Mouse (Mus musculus): ENCODE data around the gene Abat. TPM values are rescaled to one million over a fixed set of nuclear protein-coding genes. Genes with fewer than 3 reads are reported as not detected.

Abat gene
- polyA plus RNA-seq, 1 experiment, result 9.5 TPM

GRCm38 (mm10) chr16:8565539-8565938 is 52.3 kb downstream of the Abat start:
- H3K27ac ChIP-seq (ENCODE audit: control insufficient read depth, insufficient read depth, low read length), result no peak overlapping the region
- H3K4me1 ChIP-seq (replicated peaks; ENCODE audit: control insufficient read depth, insufficient read depth, low read length), result no peaks in the 10 kb centered on the region
- H3K36me3 ChIP-seq (ENCODE audit: control insufficient read depth, insufficient read depth, low read length), result no peaks in the 10 kb centered on the region
- 89% methylated on average over 2 of the region's 2 CpGs for WGBS
- no peaks in the 10 kb centered on the region for H3K27me3 ChIP-seq (ENCODE audit: control insufficient read depth, insufficient read depth, low read length)
- DNase-seq, result no peak
- TF ChIP-seq POLR2A (IDR thresholded peaks at IDR 0.05; ENCODE audit: control insufficient read depth, extremely low read depth, insufficient read depth, low read length, poor library complexity) (no peak), CTCF (IDR thresholded peaks at IDR 0.05; ENCODE audit: borderline replicate concordance, control insufficient read depth, extremely low read depth, insufficient read depth, low read length, poor library complexity) (no peak)
- H3K4me3 ChIP-seq (ENCODE audit: control insufficient read depth, insufficient read depth, low read length), result no peak overlapping the region

GRCm38 (mm10) chr16:8566115-8566711 is 53.0 kb downstream of the Abat start:
- H3K27me3 ChIP-seq (ENCODE audit: control insufficient read depth, insufficient read depth, low read length), result no peaks in the 10 kb centered on the region
- no peaks in the 10 kb centered on the region for H3K36me3 ChIP-seq (ENCODE audit: control insufficient read depth, insufficient read depth, low read length)
- no peak for DNase-seq
- WGBS, result 63% methylated on average over 3 of the region's 3 CpGs
- H3K4me3 ChIP-seq (ENCODE audit: control insufficient read depth, insufficient read depth, low read length), result no peak overlapping the region
- H3K27ac ChIP-seq (ENCODE audit: control insufficient read depth, insufficient read depth, low read length), result no peak overlapping the region
- TF ChIP-seq CTCF (IDR thresholded peaks at IDR 0.05; ENCODE audit: borderline replicate concordance, control insufficient read depth, extremely low read depth, insufficient read depth, low read length, poor library complexity), result no peak
- TF ChIP-seq POLR2A (IDR thresholded peaks at IDR 0.05; ENCODE audit: control insufficient read depth, extremely low read depth, insufficient read depth, low read length, poor library complexity), result no peak
- H3K4me1 ChIP-seq (replicated peaks; ENCODE audit: control insufficient read depth, insufficient read depth, low read length), result no peaks in the 10 kb centered on the region

GRCm38 (mm10) chr16:8568881-8569280 is 55.7 kb downstream of the Abat start:
- Histone ChIP-seq H3K27ac (ENCODE audit: control insufficient read depth, insufficient read depth, low read length) (no peak overlapping the region), H3K27me3 (ENCODE audit: control insufficient read depth, insufficient read depth, low read length) (no peaks in the 10 kb centered on the region), H3K4me1 (replicated peaks; ENCODE audit: control insufficient read depth, insufficient read depth, low read length) (no peaks in the 10 kb centered on the region), H3K4me3 (ENCODE audit: control insufficient read depth, insufficient read depth, low read length) (no peak overlapping the region), H3K36me3 (ENCODE audit: control insufficient read depth, insufficient read depth, low read length) (no peaks in the 10 kb centered on the region)
- 89% methylated on average over 7 of the region's 7 CpGs for WGBS
- DNase-seq, result no peak
- TF ChIP-seq POLR2A (IDR thresholded peaks at IDR 0.05; ENCODE audit: control insufficient read depth, extremely low read depth, insufficient read depth, low read length, poor library complexity) (no peak), CTCF (IDR thresholded peaks at IDR 0.05; ENCODE audit: borderline replicate concordance, control insufficient read depth, extremely low read depth, insufficient read depth, low read length, poor library complexity) (no peak)

- Histone ChIP-seq H3K4me1 (replicated peaks; ENCODE audit: control insufficient read depth, insufficient read depth, low read length) (no peaks in the 10 kb centered on the region), H3K36me3 (ENCODE audit: control insufficient read depth, insufficient read depth, low read length) (no peaks in the 10 kb centered on the region), H3K27ac (ENCODE audit: control insufficient read depth, insufficient read depth, low read length) (no peak overlapping the region), H3K4me3 (ENCODE audit: control insufficient read depth, insufficient read depth, low read length) (no peak overlapping the region), H3K27me3 (ENCODE audit: control insufficient read depth, insufficient read depth, low read length) (no peaks in the 10 kb centered on the region)
- DNase-seq, result no peak
- 90% methylated on average over 12 of the region's 12 CpGs for WGBS
- no peak for TF ChIP-seq CTCF (IDR thresholded peaks at IDR 0.05; ENCODE audit: borderline replicate concordance, control insufficient read depth, extremely low read depth, insufficient read depth, low read length, poor library complexity)
- TF ChIP-seq POLR2A (IDR thresholded peaks at IDR 0.05; ENCODE audit: control insufficient read depth, extremely low read depth, insufficient read depth, low read length, poor library complexity), result no peak
Observed at GRCm38 (mm10) chr16:8570336-8570735, 57.1 kb downstream of the Abat start.

GRCm38 (mm10) chr16:8570901-8571615 is 57.8 kb downstream of the Abat start:
- Histone ChIP-seq H3K4me1 (replicated peaks; ENCODE audit: control insufficient read depth, insufficient read depth, low read length) (no peaks in the 10 kb centered on the region), H3K27ac (ENCODE audit: control insufficient read depth, insufficient read depth, low read length) (no peak overlapping the region), H3K4me3 (ENCODE audit: control insufficient read depth, insufficient read depth, low read length) (no peak overlapping the region), H3K36me3 (ENCODE audit: control insufficient read depth, insufficient read depth, low read length) (no peaks in the 10 kb centered on the region), H3K27me3 (ENCODE audit: control insufficient read depth, insufficient read depth, low read length) (no peaks in the 10 kb centered on the region)
- TF ChIP-seq POLR2A (IDR thresholded peaks at IDR 0.05; ENCODE audit: control insufficient read depth, extremely low read depth, insufficient read depth, low read length, poor library complexity) (no peak), CTCF (IDR thresholded peaks at IDR 0.05; ENCODE audit: borderline replicate concordance, control insufficient read depth, extremely low read depth, insufficient read depth, low read length, poor library complexity) (no peak)
- no peak for DNase-seq
- WGBS, result 93% methylated on average over 11 of the region's 11 CpGs

GRCm38 (mm10) chr16:8573041-8573440 is 59.8 kb downstream of the Abat start:
- H3K36me3 ChIP-seq (ENCODE audit: control insufficient read depth, insufficient read depth, low read length), result no peaks in the 10 kb centered on the region
- H3K4me3 ChIP-seq (ENCODE audit: control insufficient read depth, insufficient read depth, low read length), result no peak overlapping the region
- H3K27ac ChIP-seq (ENCODE audit: control insufficient read depth, insufficient read depth, low read length), result no peak overlapping the region
- DNase-seq, result no peak
- TF ChIP-seq POLR2A (IDR thresholded peaks at IDR 0.05; ENCODE audit: control insufficient read depth, extremely low read depth, insufficient read depth, low read length, poor library complexity) (no peak), CTCF (IDR thresholded peaks at IDR 0.05; ENCODE audit: borderline replicate concordance, control insufficient read depth, extremely low read depth, insufficient read depth, low read length, poor library complexity) (no peak)
- no peaks in the 10 kb centered on the region for H3K4me1 ChIP-seq (replicated peaks; ENCODE audit: control insufficient read depth, insufficient read depth, low read length)
- 91% methylated on average over 4 of the region's 4 CpGs for WGBS
- no peaks in the 10 kb centered on the region for H3K27me3 ChIP-seq (ENCODE audit: control insufficient read depth, insufficient read depth, low read length)

Measured in thymus, adult 2 months (tissue).